Mouse (Mus musculus): ENCODE data around the gene Ephb2. TPM values are rescaled to one million over a fixed set of nuclear protein-coding genes. Genes with fewer than 3 reads are reported as not detected.

Gene Ephb2
- 3.9 and 7.2 TPM in 2 replicates for total RNA-seq (2017)

DNA sequence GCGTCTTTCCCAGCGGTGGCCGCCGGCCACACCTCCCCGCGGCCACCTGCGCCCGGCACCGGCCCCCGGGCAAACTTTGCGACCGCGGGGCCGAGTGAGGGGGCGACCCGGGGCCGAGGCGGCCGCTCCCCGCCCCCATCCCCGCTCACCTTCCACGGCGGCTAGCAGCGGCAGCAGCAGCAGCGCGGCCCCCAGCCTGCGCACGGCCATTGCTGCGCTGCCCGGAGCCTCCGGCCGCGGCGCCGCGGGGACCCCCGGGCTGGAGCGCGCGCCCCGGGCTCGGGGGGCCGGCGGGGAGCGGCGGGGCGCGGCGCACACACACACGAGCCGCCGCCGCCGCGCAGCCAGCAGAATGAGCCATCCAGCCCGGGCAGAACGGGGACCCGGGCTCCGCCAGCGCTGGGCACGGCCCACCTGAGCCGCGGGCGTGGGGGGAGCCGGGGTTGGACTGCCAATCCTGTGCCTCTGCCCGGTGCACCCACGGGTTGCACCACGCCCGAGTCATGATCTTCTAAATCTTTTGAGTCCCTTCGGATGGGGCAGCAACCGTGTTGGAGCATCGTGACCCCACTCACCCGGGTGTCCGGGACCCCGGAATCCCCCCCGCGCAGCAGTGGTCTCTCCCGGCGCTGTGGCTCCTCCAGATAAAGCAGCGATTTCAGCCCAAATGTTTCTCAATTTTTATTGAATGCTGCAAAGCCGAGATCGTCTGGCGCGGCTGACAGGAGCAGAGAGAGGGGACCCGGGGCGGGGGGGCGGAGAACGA, at the start of gene Ephb2:
Ephb2 (minus strand) TSS at position 368 of the 766 bp plus-strand sequence.
- ATAC-seq (replicated peaks in 1 of 2; ENCODE audit: insufficient read depth in 1 of 2, low FRiP score in 2 of 2, low TSS enrichment in 1 of 2, low read depth in 1 of 2, poor library complexity in 2 of 2, severe bottlenecking in 2 of 2), result peak; percentile 41 to 53; a peak in 1 of 4 replicates

DNA sequence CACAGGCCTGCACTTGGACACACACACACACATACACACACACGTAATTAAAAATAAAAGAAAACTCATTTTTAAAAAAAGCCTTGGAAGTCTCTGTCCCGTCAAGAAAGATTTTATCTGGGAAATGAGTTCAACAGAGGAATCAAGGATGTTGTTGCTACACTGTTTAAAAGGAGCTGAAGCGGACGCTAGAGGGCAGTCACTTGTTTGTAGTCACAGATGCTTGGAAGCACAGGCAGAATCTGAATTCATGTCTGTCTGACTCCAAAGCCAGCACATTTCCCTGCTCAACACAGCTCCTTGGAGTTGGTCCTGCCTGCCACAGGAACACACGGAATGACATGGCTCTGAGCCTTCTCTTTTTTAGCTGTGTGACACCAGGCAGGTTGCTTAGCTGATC, 42.8 kb upstream of the Ephb2 start:
- ATAC-seq (replicated peaks in 1 of 2; ENCODE audit: insufficient read depth in 1 of 2, low FRiP score in 2 of 2, low TSS enrichment in 1 of 2, low read depth in 1 of 2, poor library complexity in 2 of 2, severe bottlenecking in 2 of 2), result no peak

DNA sequence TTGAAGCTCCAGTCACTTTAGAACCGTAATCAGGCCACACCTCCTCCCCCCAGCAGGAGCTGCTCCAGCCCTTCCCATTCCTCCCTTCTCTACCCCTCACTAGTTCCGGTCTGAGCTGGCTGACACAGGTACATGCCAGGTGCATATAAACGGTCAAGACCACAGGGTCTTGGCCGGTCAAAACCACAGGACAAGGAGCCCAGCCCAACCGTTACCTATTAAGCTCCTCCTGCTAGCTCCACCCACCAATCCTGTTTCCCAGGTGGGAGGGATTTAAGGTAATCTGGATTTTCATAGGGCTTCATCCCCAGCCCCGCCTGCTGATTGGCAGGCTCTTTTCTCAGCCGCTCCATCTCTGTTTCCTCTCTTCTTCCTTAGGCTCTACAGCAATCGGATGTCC, 42.4 kb upstream of the Ephb2 start:
- ATAC-seq (replicated peaks in 1 of 2; ENCODE audit: insufficient read depth in 1 of 2, low FRiP score in 2 of 2, low TSS enrichment in 1 of 2, low read depth in 1 of 2, poor library complexity in 2 of 2, severe bottlenecking in 2 of 2), result no peak

DNA sequence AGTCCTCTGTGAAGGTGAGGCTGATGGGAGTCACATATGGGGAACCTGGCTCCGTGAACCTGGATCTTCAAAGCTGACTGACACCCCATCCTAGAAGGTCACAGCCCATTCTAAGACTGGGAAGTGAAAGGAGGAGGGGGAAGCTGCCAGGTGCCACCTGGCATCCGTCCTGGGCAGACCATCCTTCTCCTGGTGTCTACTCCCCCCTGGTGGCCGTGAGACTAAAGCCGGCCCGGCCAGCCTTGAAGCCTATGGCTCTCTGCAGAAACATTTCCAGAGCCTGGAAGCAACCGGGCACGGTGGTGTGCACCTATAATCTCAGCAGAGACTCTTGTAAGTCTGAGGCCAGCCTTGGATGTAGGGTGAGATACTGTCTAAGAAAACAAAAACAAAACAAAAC, 41.2 kb upstream of the Ephb2 start:
- peak; percentile 48 to 62 for ATAC-seq (replicated peaks in 1 of 2; ENCODE audit: insufficient read depth in 1 of 2, low FRiP score in 2 of 2, low TSS enrichment in 1 of 2, low read depth in 1 of 2, poor library complexity in 2 of 2, severe bottlenecking in 2 of 2)

DNA sequence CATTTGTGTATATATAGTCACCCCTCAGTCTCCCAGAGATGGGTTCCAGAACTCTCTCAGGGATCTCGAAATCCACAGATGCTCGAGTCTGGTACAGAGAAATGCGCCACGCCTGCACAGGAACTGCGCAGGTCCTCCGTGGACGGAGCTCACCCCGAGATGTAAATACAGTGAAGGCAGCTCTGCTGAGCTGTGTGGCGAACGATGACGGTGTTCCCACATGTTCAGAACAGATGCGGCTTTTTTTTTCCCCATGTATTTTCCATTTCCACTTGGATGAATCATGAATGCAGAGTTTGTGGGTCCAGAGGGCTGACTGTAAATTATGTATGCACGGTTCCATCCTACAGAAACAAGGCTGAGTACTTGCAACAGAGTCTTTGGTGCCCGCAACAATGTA, 39.2 kb upstream of the Ephb2 start:
- no peak for ATAC-seq (replicated peaks in 1 of 2; ENCODE audit: insufficient read depth in 1 of 2, low FRiP score in 2 of 2, low TSS enrichment in 1 of 2, low read depth in 1 of 2, poor library complexity in 2 of 2, severe bottlenecking in 2 of 2)

DNA sequence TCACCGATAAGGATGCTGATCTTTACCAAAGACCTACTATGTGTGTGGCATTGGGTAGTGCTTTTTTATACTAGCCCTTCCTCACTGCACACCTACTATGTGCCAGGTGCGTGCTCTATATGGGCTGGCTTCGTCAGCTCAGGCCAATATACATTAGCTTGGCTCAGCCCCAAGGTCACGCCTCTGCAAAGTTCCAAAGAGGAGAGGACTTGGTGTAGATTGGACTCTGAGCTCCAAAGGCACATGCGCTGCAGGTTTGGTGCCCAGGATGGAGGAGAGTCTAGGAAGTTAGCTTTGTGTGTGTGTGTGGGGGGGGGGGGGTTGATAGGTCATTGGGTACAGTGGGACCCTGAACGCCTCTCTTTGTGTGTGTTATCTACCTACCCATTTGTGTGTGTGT, 32.6 kb upstream of the Ephb2 start:
- no peak for ATAC-seq (replicated peaks in 1 of 2; ENCODE audit: insufficient read depth in 1 of 2, low FRiP score in 2 of 2, low TSS enrichment in 1 of 2, low read depth in 1 of 2, poor library complexity in 2 of 2, severe bottlenecking in 2 of 2)

DNA sequence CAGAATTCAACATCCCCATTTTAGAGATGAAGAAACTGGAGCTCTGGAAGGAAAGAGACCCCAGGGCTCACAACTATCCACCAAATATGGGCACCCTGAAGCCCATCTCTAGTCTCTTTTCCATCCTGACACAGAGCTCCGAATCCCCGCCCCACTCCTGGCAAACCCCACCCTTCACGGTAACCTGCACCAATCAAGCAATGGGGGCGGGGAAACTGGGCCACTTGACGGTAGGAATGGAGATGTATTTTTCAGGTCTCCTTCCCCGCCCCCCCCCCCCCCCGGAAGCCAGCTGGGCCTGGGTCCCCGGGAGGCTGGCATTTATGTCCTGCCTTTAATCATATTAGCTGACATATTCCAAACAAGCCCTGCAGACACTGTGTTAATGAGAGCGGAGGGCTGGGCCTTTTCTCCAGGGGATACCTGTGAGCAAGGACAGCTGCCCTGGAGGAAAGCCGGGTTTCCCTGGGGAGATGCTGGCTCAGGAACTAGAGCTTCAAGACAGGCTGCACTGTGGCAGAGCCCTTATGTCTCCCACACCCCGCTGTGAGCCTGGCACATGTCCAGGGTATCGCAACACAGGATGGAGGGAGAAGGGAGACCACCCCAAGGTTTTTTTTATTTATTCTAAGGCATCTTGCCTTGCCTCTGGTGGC, 32.0 kb upstream of the Ephb2 start:
- ATAC-seq (replicated peaks in 1 of 2; ENCODE audit: insufficient read depth in 1 of 2, low FRiP score in 2 of 2, low TSS enrichment in 1 of 2, low read depth in 1 of 2, poor library complexity in 2 of 2, severe bottlenecking in 2 of 2), result no peak

DNA sequence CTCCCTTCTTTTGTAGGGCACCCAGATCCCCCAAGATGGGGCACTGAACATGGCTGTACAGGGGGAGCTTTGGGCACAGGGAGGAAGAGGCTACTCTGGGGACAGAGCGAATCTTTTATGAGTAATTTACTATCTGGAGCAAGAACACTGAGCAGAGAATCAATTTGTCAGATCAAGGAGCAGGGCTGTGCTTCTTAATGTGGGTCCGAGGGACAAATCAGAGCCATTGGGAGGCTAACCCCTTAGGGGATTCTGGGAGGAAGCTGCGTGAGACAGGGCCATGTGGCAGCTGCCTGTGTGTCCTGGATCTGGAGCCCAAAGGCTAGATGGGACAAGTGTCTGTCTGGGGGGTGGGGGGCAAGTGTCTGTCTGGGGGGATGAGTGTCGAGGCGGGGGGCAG, 29.7 kb upstream of the Ephb2 start:
- ATAC-seq (replicated peaks in 1 of 2; ENCODE audit: insufficient read depth in 1 of 2, low FRiP score in 2 of 2, low TSS enrichment in 1 of 2, low read depth in 1 of 2, poor library complexity in 2 of 2, severe bottlenecking in 2 of 2), result no peak

DNA sequence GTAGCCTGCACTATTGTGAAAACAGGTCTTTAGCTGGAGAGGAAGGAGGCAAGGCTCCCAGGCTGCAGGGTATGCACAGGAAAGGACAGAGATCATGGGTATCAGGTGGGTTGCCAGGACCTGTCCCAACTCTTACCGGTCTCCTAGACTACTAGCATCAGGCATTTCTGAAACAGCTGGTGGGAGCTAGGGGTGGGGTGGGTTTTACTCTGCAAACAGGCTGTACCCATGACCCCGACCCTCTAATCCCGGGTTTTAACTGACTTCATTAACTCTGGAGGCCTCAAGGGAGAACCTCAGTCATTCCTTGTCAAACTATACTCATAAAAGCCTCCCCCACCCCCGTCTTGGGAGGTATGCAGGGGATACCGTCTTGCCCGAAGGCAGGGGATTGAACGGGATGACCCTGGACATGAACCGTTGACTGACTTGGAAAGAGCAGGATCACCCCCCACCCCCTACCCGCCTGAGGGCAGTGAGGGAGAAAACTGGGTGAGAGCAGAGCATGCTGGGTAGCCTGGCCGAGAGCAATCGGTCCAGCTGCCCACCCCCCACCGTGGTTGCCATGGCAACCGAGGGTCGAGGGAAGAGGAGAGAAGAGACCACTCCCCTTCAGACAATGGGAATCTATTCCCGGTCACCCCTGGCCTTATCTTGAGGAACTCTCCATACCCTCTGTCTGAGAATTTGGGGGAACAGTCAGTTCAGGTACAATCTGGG, 29.1 kb upstream of the Ephb2 start:
- no peak for ATAC-seq (replicated peaks in 1 of 2; ENCODE audit: insufficient read depth in 1 of 2, low FRiP score in 2 of 2, low TSS enrichment in 1 of 2, low read depth in 1 of 2, poor library complexity in 2 of 2, severe bottlenecking in 2 of 2)

DNA sequence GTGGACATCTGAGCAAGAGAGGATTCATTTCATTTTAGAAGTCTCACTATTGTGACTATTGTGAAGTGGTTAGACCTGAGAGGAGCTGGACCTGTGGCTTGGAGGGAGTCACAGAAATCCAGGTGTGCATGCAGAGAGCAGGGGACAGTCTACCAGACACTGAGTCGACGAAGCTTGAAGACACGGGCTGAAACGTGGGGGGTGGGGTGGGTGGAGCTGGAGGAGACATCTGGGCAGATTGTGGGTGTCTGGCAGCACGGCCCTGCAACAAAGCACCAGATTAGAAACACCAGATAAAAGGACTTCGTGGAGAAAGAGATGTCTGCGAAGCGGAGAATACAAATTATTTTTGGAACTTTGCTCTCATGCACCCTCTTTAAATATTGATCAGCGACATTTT, 27.7 kb upstream of the Ephb2 start:
- no peak for ATAC-seq (replicated peaks in 1 of 2; ENCODE audit: insufficient read depth in 1 of 2, low FRiP score in 2 of 2, low TSS enrichment in 1 of 2, low read depth in 1 of 2, poor library complexity in 2 of 2, severe bottlenecking in 2 of 2)

DNA sequence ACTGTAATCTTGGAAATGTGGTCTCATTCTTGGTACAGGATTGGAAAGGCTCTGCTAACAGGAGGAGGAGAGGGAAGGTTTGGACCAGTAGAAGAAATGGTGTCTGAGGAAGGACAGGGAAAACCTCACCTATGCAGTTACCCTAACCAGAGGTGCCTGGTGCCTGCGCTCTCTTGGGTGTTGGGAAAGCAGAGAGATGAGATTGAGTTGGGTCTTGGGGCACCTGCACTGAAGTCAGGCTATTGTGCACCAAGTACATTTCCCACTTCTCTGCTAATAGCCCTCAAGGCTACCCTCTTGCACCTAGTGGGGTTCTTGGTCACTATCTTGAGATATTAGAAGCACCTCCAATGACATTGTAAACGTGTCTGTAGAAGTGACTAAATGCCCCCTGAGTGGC, 26.6 kb upstream of the Ephb2 start:
- no peak for ATAC-seq (replicated peaks in 1 of 2; ENCODE audit: insufficient read depth in 1 of 2, low FRiP score in 2 of 2, low TSS enrichment in 1 of 2, low read depth in 1 of 2, poor library complexity in 2 of 2, severe bottlenecking in 2 of 2)

DNA sequence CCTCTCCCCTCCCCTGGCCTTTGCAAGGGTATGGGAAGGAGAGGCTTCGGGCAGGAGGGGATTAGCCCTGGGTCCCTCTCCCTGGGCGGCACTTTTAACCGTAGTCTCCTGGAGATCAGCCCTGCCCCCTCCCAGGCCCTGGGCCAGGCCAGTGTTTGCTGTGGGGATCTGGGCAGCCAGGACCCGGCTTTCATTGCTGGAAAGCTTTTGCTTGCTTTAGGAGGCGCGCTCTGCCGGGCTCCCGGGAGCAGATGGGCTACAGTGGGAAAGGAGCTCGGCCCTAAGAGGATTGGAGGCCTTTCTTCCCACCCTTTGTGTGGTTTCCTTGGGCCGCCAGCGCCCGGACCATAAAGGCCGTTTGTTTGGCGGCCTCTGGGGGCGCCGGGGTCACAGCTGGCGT, 26.0 kb upstream of the Ephb2 start:
- no peak for ATAC-seq (replicated peaks in 1 of 2; ENCODE audit: insufficient read depth in 1 of 2, low FRiP score in 2 of 2, low TSS enrichment in 1 of 2, low read depth in 1 of 2, poor library complexity in 2 of 2, severe bottlenecking in 2 of 2)

DNA sequence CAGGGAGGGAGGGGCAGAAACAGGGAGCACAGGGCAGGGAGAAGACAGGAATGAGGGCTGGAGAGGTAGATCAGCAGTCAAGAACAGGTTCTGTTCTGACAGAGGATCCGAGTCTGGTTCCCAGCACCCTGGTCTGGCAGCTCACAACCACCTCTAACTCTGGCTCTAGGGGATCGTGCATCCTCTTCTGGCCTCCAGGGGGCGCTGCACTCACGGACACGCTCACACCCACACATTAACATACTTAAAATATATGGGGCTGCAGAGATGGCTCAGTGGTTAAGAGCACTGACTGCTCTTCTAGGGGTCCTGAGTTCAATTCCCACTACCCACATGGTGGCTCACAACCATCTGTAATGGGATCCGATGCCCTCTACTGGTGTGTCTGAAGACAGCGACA, 24.2 kb upstream of the Ephb2 start:
- ATAC-seq (replicated peaks in 1 of 2; ENCODE audit: insufficient read depth in 1 of 2, low FRiP score in 2 of 2, low TSS enrichment in 1 of 2, low read depth in 1 of 2, poor library complexity in 2 of 2, severe bottlenecking in 2 of 2), result no peak

DNA sequence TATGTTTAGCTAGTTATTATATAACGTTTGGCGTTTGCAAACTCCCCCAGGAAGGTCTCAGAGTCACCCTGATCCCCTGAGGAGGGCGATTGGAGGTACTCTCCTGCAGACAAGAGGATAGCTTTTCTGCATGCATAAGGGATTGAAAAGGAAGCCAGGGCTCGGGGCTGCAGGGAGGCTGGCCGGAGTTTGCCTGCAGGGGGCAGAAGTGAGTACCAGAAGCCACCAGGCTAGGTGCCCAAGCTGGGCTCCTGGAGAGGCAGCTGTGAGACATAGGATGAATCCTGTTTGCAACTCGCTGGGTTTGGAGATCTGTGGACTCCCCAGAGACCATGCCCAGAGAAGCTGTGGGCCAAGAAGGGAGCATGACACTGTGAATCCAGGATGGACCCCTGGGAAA, 19.3 kb upstream of the Ephb2 start:
- ATAC-seq (replicated peaks in 1 of 2; ENCODE audit: insufficient read depth in 1 of 2, low FRiP score in 2 of 2, low TSS enrichment in 1 of 2, low read depth in 1 of 2, poor library complexity in 2 of 2, severe bottlenecking in 2 of 2), result no peak

DNA sequence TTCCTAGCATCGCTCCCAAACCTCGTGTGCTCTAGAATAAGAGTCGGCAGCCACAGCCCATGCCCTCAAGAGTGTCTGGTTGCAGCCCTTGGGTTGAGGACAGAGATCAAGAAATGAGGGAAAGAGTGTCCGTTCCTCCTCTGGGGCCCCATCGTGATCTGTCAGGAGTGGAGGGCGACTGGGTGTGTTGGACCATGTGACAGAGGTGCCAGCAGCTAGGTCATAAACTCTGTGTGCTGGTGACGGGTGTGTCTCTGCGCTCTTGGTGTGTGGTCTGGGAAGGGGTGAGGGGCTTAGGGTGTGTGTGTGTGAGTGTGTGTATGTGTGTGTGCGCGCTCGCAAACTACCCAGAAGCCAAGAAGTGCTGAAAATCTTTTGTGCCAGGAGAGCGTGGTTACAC, 17.2 kb upstream of the Ephb2 start:
- peak in 1 of 2 experiments; percentile 46; a peak in 1 of 4 replicates for ATAC-seq (replicated peaks in 1 of 2; ENCODE audit: insufficient read depth in 1 of 2, low FRiP score in 2 of 2, low TSS enrichment in 1 of 2, low read depth in 1 of 2, poor library complexity in 2 of 2, severe bottlenecking in 2 of 2)

DNA sequence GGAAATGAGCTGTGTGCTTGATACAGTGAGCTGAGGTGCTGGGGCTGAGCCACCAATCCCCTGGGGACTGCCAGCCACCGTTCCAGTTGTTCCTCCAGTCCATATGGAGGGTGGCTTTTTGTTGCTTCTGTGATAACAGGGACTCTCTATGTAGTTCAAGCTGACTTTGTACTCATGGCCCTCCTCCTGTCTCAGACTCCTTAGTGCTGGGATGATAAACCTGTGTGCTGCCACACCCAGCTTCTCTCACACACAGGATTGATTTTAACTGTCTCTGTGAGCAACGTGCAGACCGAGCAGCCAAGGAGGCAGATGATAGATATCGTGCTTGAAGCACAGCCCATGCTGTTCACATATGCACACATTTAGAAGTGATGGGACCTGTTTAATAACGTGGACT, 16.3 kb upstream of the Ephb2 start:
- no peak for ATAC-seq (replicated peaks in 1 of 2; ENCODE audit: insufficient read depth in 1 of 2, low FRiP score in 2 of 2, low TSS enrichment in 1 of 2, low read depth in 1 of 2, poor library complexity in 2 of 2, severe bottlenecking in 2 of 2)

DNA sequence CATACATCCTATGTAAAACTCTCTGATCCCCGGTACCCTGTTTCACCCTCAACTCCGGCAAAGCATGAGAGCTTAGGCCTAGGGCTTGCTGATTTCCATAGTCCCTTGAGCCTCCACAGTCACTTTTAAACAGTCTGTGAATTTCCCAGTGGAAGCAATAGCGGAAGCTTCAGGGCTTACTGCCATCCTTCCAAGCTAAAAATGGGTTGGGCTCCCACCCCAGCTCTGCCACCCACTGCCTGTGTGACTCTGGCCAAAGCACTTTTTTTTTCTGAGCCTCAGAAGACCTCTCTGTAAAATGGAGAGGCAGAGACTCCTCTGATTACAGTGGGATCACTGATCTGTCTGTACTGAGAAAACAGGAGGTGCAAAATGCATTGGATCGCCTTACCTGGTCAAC, 12.8 kb upstream of the Ephb2 start:
- no peak for ATAC-seq (replicated peaks in 1 of 2; ENCODE audit: insufficient read depth in 1 of 2, low FRiP score in 2 of 2, low TSS enrichment in 1 of 2, low read depth in 1 of 2, poor library complexity in 2 of 2, severe bottlenecking in 2 of 2)

DNA sequence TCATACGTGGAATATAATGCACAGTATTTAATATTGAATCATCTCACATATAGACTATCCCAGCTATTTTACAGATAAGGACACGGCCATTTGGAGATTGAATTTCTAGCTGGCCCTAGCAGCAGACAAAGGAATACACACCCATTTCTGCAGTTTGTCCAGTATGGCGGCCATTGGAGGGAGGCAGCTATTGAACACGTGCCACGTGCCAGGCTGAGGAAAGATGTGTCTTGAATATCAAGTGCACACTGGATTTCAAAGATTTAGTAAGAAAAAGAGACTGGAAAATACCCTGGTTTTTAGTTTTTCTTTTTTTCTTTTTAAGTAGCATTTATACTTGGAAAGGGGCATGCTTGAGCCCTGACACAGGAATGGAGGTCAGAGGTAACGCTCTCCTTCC, 11.4 kb upstream of the Ephb2 start:
- ATAC-seq (replicated peaks in 1 of 2; ENCODE audit: insufficient read depth in 1 of 2, low FRiP score in 2 of 2, low TSS enrichment in 1 of 2, low read depth in 1 of 2, poor library complexity in 2 of 2, severe bottlenecking in 2 of 2), result no peak

Measured in hematopoietic stem cell, adult 5-6 weeks (primary cell).